Mouse (Mus musculus) mouse embryonic stem cell (cell line): ENCODE measurements around the gene Pbrm1.

Source experiments
- in situ Hi-C, 2 experiments: fragments of 300-500 bp; cut with MboI; formaldehyde crosslinking; loops; 1 replicate in 1 of 2; 3 replicates in 1 of 2; pipeline ENCODE4 v1.14.3; 2019 to 2020; ENCODE audit warnings: low sequenced_read_pairs in 2 of 2, low pct_unique_long_range_greater_than_20kb in 1 of 2, mixed read lengths in 1 of 2; ENCODE audit not compliant: unreplicated experiment in 1 of 2

Gene Pbrm1

GRCm38 (mm10) chr14:31160196-31161150 lies 141.5 kb downstream of the Pbrm1 start:
- in situ Hi-C loops, result no loop called here

- in situ Hi-C loops, result no loop called here
Observed at GRCm38 (mm10) chr14:31161191-31161590, 142.3 kb downstream of the Pbrm1 start.

GRCm38 (mm10) chr14:31161638-31162037 lies 142.7 kb downstream of the Pbrm1 start:
- in situ Hi-C loops, result no loop called here

- in situ Hi-C loops, result no loop called here
Observed at GRCm38 (mm10) chr14:31164067-31164466, 145.1 kb downstream of the Pbrm1 start.

GRCm38 (mm10) chr14:31165010-31165409 lies 146.1 kb downstream of the Pbrm1 start:
- in situ Hi-C loops, result no loop called here

GRCm38 (mm10) chr14:31165458-31165857 lies 146.5 kb downstream of the Pbrm1 start:
- in situ Hi-C loops, result no loop called here

GRCm38 (mm10) chr14:31165991-31166630 lies 147.2 kb downstream of the Pbrm1 start:
- in situ Hi-C loops, result no loop called here

- in situ Hi-C loops, result no loop called here
Observed at GRCm38 (mm10) chr14:31166827-31167226, 147.9 kb downstream of the Pbrm1 start.

GRCm38 (mm10) chr14:31168425-31168824 lies 149.5 kb downstream of the Pbrm1 start, which contains the start of gene Stab1:
Gene Stab1, minus strand, starts transcription at chr14:31168641.
- in situ Hi-C loops, result no loop called here

- in situ Hi-C loops, result no loop called here
Observed at GRCm38 (mm10) chr14:31169508-31169907, 150.6 kb downstream of the Pbrm1 start.

- in situ Hi-C loops, result no loop called here
Observed at GRCm38 (mm10) chr14:31170963-31171362, 152.0 kb downstream of the Pbrm1 start.
